Mouse (Mus musculus) hindlimb bud, embryonic 11.5 days (tissue): ENCODE results near the gene Prkcb.

Source experiments
- DNase-seq: peaks from one replicate; pipeline ENCODE4 v3.0.0-alpha.2; 2012; ENCODE audit warnings: low read depth, low spot score; ENCODE audit errors: extremely low spot score

Gene Prkcb

GRCm38 (mm10) chr7:122395159-122395975, 106.8 kb downstream of the Prkcb start:
- DNase-seq: no peak

GRCm38 (mm10) chr7:122395976-122396315, 107.4 kb downstream of the Prkcb start:
- DNase-seq: no peak

- no peak for DNase-seq
These were observed 109.1 kb downstream of the Prkcb start for GRCm38 (mm10) chr7:122397699-122398098.

- no peak for DNase-seq
These were observed 113.5 kb downstream of the Prkcb start for GRCm38 (mm10) chr7:122402041-122402440.

GRCm38 (mm10) chr7:122403343-122403742, 114.8 kb downstream of the Prkcb start:
- DNase-seq: no peak

GRCm38 (mm10) chr7:122404571-122405393, 116.2 kb downstream of the Prkcb start:
- DNase-seq: no peak

- DNase-seq: no peak
These were observed 118.1 kb downstream of the Prkcb start for GRCm38 (mm10) chr7:122406625-122407024.

- DNase-seq: no peak
These were observed 121.4 kb downstream of the Prkcb start for GRCm38 (mm10) chr7:122409945-122410344.

- DNase-seq: no peak
These were observed 122.3 kb downstream of the Prkcb start for GRCm38 (mm10) chr7:122410873-122411272.

GRCm38 (mm10) chr7:122413231-122413630, 124.7 kb downstream of the Prkcb start:
- DNase-seq: no peak

- DNase-seq: no peak
These were observed 125.6 kb downstream of the Prkcb start for GRCm38 (mm10) chr7:122414146-122414545.

GRCm38 (mm10) chr7:122414608-122415007, 126.1 kb downstream of the Prkcb start:
- DNase-seq: no peak

- no peak for DNase-seq
These were observed 126.8 kb downstream of the Prkcb start for GRCm38 (mm10) chr7:122415387-122415786.

GRCm38 (mm10) chr7:122415904-122416303, 127.4 kb downstream of the Prkcb start:
- DNase-seq: no peak

- DNase-seq: no peak
These were observed 130.0 kb downstream of the Prkcb start for GRCm38 (mm10) chr7:122418551-122418950.

GRCm38 (mm10) chr7:122423816-122424215, 135.3 kb downstream of the Prkcb start:
- no peak for DNase-seq

- DNase-seq: no peak
These were observed 140.6 kb downstream of the Prkcb start for GRCm38 (mm10) chr7:122429134-122429533.

- no peak for DNase-seq
These were observed 143.8 kb downstream of the Prkcb start for GRCm38 (mm10) chr7:122432401-122432800.

- DNase-seq: no peak
These were observed 144.8 kb downstream of the Prkcb start for GRCm38 (mm10) chr7:122433377-122433776.

GRCm38 (mm10) chr7:122434941-122435340, 146.4 kb downstream of the Prkcb start:
- DNase-seq: no peak

- DNase-seq: no peak
These were observed 147.0 kb downstream of the Prkcb start for GRCm38 (mm10) chr7:122435561-122435960.

GRCm38 (mm10) chr7:122437390-122437789, 148.8 kb downstream of the Prkcb start:
- DNase-seq: no peak
